ENCODE assay signal across 27 mouse cellular contexts in the genomic region with DNA sequence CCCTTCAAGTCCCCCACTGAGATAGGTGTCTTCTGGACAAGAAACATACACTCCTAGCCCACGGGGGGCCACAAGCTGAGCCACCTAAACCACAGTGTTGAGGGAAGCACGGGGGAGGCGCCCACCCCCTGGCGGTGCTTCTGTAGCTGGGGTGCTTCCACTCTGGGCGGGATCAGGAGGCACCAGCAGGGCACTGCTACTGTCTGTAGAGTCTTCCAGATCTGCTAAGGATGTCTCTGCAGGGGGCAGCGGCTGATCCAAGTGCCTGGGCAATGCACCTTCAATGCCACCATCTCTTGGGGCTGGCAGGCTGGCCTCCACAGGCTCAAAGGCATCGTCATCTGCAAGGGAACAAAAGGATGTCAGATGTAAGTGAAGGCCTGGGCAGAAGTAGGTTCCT. TPM values are rescaled to one million over a fixed set of nuclear protein-coding genes. Genes with fewer than 3 reads are reported as not detected.
A peak's percentile ranks its signal among the peaks of the same experiment; 100 is the strongest.
DNase-seq lines count a peak whose midpoint lies in the region; ATAC-seq and TF ChIP-seq lines count a peak whose summit lies in the region.
"Had no signal": no experiment of that assay in that cellular context is flagged by ENCODE, and none has a peak within 500 bp of the region (broad histone marks: within the 10 kb centered on the region; RNA-seq: fewer than 3 reads in every experiment).

No protein-coding gene starts in this region.

- H3K4me3 ChIP-seq in intestine, postnatal 0 days (ENCODE audit: low read depth, low read length), result no peak overlapping the region
- H3K4me3 ChIP-seq in intestine, embryonic 16.5 days (ENCODE audit: low read length), result no peak overlapping the region
- H3K4me3 ChIP-seq: embryonic facial prominence, embryonic 12.5 days; embryonic facial prominence, embryonic 15.5 days; heart, embryonic 12.5 days; heart, embryonic 15.5 days; hindbrain, embryonic 10.5 days; hindbrain, embryonic 13.5 days; intestine, embryonic 15.5 days had no signal

- DNase-seq in cerebellum, adult 18-20 months, result peak; percentile 57 to 60
- DNase-seq in cerebellum, postnatal 36 days, result peak; percentile 49 to 53
- DNase-seq: adrenal gland, adult 2 months; adrenal gland, postnatal 14 days; B cell, adult 2 months; forebrain, postnatal 0 days; gastrocnemius, postnatal 25 days; heart, adult 18-20 months; heart, postnatal 10 days; heart, postnatal 36 days; kidney, adult 2 months had no signal

- no peaks in the 10 kb centered on the region for H3K4me1 ChIP-seq in intestine, postnatal 0 days (replicated peaks; ENCODE audit: control insufficient read depth, insufficient read depth, low read length)
- H3K4me1 ChIP-seq in intestine, embryonic 16.5 days (ENCODE audit: control insufficient read depth, insufficient read depth, low read length), result no peaks in the 10 kb centered on the region
- H3K4me1 ChIP-seq: embryonic facial prominence, embryonic 12.5 days; embryonic facial prominence, embryonic 15.5 days; heart, embryonic 12.5 days; heart, embryonic 15.5 days; hindbrain, embryonic 10.5 days; hindbrain, embryonic 13.5 days; intestine, embryonic 15.5 days had no signal

- H3K9me3 ChIP-seq in intestine, postnatal 0 days (ENCODE audit: control insufficient read depth), result no peaks in the 10 kb centered on the region
- no peaks in the 10 kb centered on the region for H3K9me3 ChIP-seq in intestine, embryonic 16.5 days (ENCODE audit: control insufficient read depth, low read length)
- H3K9me3 ChIP-seq: embryonic facial prominence, embryonic 12.5 days; embryonic facial prominence, embryonic 15.5 days; heart, embryonic 12.5 days; heart, embryonic 15.5 days; hindbrain, embryonic 10.5 days; hindbrain, embryonic 13.5 days; intestine, embryonic 15.5 days had no signal

- TF ChIP-seq CTCF in intestine, postnatal 0 days (IDR thresholded peaks at IDR 0.05; ENCODE audit: low read depth), result no peak

- no peak for ATAC-seq in cerebellum, adult (ENCODE audit: insufficient number of reproducible peaks, low FRiP score, low TSS enrichment)
- no peak for ATAC-seq in intestine, postnatal 0 days
- ATAC-seq in intestine, embryonic 16.5 days, result no peak
- no peak for ATAC-seq in CD4-positive, CD25-positive, alpha-beta regulatory T cell, adult 4 months
- ATAC-seq: forebrain, embryonic 14.5 days; forebrain, postnatal 0 days; hindbrain, embryonic 16.5 days; intestine, embryonic 15.5 days had no signal

- H3K4me2 ChIP-seq in intestine, postnatal 0 days (replicated peaks; ENCODE audit: low read depth), result no peak overlapping the region
- no peak overlapping the region for H3K4me2 ChIP-seq in intestine, embryonic 16.5 days (ENCODE audit: low read depth, low read length)
- H3K4me2 ChIP-seq: embryonic facial prominence, embryonic 12.5 days; embryonic facial prominence, embryonic 15.5 days; heart, embryonic 12.5 days; heart, embryonic 15.5 days; hindbrain, embryonic 13.5 days; intestine, embryonic 15.5 days had no signal

- no peaks in the 10 kb centered on the region for H3K27me3 ChIP-seq in intestine, postnatal 0 days (replicated peaks; ENCODE audit: control insufficient read depth, insufficient read depth, low read length)
- H3K27me3 ChIP-seq in intestine, embryonic 16.5 days (replicated peaks; ENCODE audit: control insufficient read depth, insufficient read depth, low read length), result no peaks in the 10 kb centered on the region
- H3K27me3 ChIP-seq: embryonic facial prominence, embryonic 15.5 days had no signal

- H3K36me3 ChIP-seq in intestine, postnatal 0 days (ENCODE audit: control insufficient read depth, insufficient read depth), result peaks cover 62% of the 10 kb centered on the region
- peaks cover 22% of the 10 kb centered on the region for H3K36me3 ChIP-seq in intestine, embryonic 16.5 days (ENCODE audit: control insufficient read depth, insufficient read depth, low read length)

- WGBS in intestine, postnatal 0 days, result 93% methylated on average over 7 of the region's 7 CpGs
- 94% methylated on average over 7 of the region's 7 CpGs for WGBS in intestine, embryonic 16.5 days

- H3K9ac ChIP-seq in intestine, postnatal 0 days (ENCODE audit: low read depth, low read length), result no peak overlapping the region
- no peak overlapping the region for H3K9ac ChIP-seq in intestine, embryonic 16.5 days (ENCODE audit: low read depth, low read length)
- H3K9ac ChIP-seq: embryonic facial prominence, embryonic 12.5 days; embryonic facial prominence, embryonic 15.5 days; forebrain, postnatal 0 days; heart, embryonic 12.5 days; heart, embryonic 15.5 days; hindbrain, embryonic 13.5 days; intestine, embryonic 15.5 days had no signal

- H3K27ac ChIP-seq in intestine, postnatal 0 days (ENCODE audit: low read depth, low read length), result peak overlapping the region; percentile 7; the same call in 1 of the 2 replicates
- no peak overlapping the region for H3K27ac ChIP-seq in intestine, embryonic 16.5 days (ENCODE audit: low read length)
- H3K27ac ChIP-seq: embryonic facial prominence, embryonic 12.5 days; embryonic facial prominence, embryonic 15.5 days; heart, embryonic 15.5 days; hindbrain, embryonic 10.5 days; hindbrain, embryonic 13.5 days; intestine, embryonic 15.5 days had no signal

RNA-seq across cellular contexts. Expression of gene Car15, which starts 4.3 kb away (rescaled TPM):
- 0.39 and 0.59 TPM in 2 replicates for polyA plus RNA-seq in intestine, postnatal 0 days (2015; fragmentation: Nextera tagmentation; extraction: Ambion mirVana)
- polyA plus RNA-seq in intestine, embryonic 16.5 days (2015; fragmentation: Nextera tagmentation; extraction: Ambion mirVana), result 1.1 and 1.2 TPM in 2 replicates
- 1 to 10 TPM; 4.1 to 5.2 TPM for polyA plus RNA-seq in CD4-positive, CD25-positive, alpha-beta regulatory T cell, adult 4 months (2017; shearing (Covaris generic))

RNA-seq across cellular contexts. Expression of gene B830017H08Rik, which starts 9.5 kb away (rescaled TPM):
- polyA plus RNA-seq in intestine, postnatal 0 days (2015; fragmentation: Nextera tagmentation; extraction: Ambion mirVana), result not detected in 2 replicates
- not detected in 2 replicates for polyA plus RNA-seq in intestine, embryonic 16.5 days (2015; fragmentation: Nextera tagmentation; extraction: Ambion mirVana)
- not detected for polyA plus RNA-seq in CD4-positive, CD25-positive, alpha-beta regulatory T cell, adult 4 months (2017; shearing (Covaris generic))
- polyA plus RNA-seq: adrenal gland, adult 2 months; forebrain, embryonic 11.5 days; gonadal fat pad, adult 2 months; heart, embryonic 12.5 days; heart, embryonic 15.5 days; intestine, embryonic 15.5 days; kidney, embryonic 14.5 days had no signal

RNA-seq across cellular contexts. Expression of gene Scarf2, which starts 45.4 kb away (rescaled TPM):
- polyA plus RNA-seq in intestine, postnatal 0 days (2015; fragmentation: Nextera tagmentation; extraction: Ambion mirVana), result 6.3 and 6.9 TPM in 2 replicates
- polyA plus RNA-seq in intestine, embryonic 16.5 days (2015; fragmentation: Nextera tagmentation; extraction: Ambion mirVana), result 4.4 and 5.7 TPM in 2 replicates
- not detected for polyA plus RNA-seq in CD4-positive, CD25-positive, alpha-beta regulatory T cell, adult 4 months (2017; shearing (Covaris generic))

RNA-seq across cellular contexts. Expression of gene Gm20518, which starts 49.0 kb away (rescaled TPM):
- polyA plus RNA-seq in intestine, postnatal 0 days (2015; fragmentation: Nextera tagmentation; extraction: Ambion mirVana), result not detected in 2 replicates
- 0.26 and 0.31 TPM in 2 replicates for polyA plus RNA-seq in intestine, embryonic 16.5 days (2015; fragmentation: Nextera tagmentation; extraction: Ambion mirVana)
- polyA plus RNA-seq in CD4-positive, CD25-positive, alpha-beta regulatory T cell, adult 4 months (2017; shearing (Covaris generic)), result under 1 TPM; 0.28 to 0.38 TPM

RNA-seq across cellular contexts. Expression of gene Tssk1, which starts 51.6 kb away (rescaled TPM):
- polyA plus RNA-seq in intestine, postnatal 0 days (2015; fragmentation: Nextera tagmentation; extraction: Ambion mirVana), result 0.04 TPM in 1 of 2 replicates, not detected in the other
- polyA plus RNA-seq in intestine, embryonic 16.5 days (2015; fragmentation: Nextera tagmentation; extraction: Ambion mirVana), result 0.05 TPM in 1 of 2 replicates, not detected in the other
- not detected for polyA plus RNA-seq in CD4-positive, CD25-positive, alpha-beta regulatory T cell, adult 4 months (2017; shearing (Covaris generic))
- polyA plus RNA-seq: embryonic facial prominence, embryonic 15.5 days; forebrain, embryonic 11.5 days; forebrain, postnatal 0 days; hindbrain, embryonic 10.5 days; hindbrain, embryonic 16.5 days; intestine, embryonic 15.5 days; kidney, embryonic 14.5 days had no signal
